Mouse (Mus musculus): ENCODE data around the gene Efcab5. TPM values are rescaled to one million over a fixed set of nuclear protein-coding genes. Genes with fewer than 3 reads are reported as not detected.

The Efcab5 gene
- polyA plus RNA-seq, 1 experiment from 2014 or later, result 0.52 TPM

DNA sequence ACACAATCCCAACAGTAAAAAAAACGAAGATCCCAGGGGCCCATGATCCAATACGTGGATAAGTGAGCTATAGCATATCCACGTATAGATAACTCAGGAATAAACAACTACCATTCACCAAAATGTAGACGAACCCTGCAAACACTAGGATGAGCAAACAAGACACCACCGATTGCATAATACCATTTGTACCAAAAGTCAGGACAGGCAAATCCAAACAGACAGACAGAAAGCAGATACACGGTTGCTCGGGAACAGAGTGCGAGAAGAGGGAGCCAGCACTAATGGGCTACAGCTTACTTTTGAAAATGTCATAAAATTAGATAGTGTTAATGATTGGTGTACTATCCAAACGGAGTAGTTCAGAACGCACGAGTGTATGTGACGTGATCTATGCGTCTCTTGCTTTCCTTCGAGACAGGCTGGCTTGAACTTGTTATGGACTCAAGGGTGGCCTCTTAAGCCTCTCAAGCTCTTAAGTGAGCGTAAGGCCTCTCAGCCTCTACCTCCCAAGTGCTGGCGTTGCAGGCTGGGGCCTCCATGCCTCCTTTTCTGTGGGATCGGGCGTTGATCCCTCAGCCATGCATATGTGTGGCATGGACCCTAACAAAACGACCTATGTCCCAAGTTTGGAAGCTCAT, 90.3 kb downstream of the Efcab5 start:
- no peaks in the 10 kb centered on the region for H3K27me3 ChIP-seq (ENCODE audit: control insufficient read depth, insufficient read depth, low read length)
- no peaks in the 10 kb centered on the region for H3K36me3 ChIP-seq (ENCODE audit: control insufficient read depth, insufficient read depth, low read length)
- ATAC-seq (replicated peaks; ENCODE audit: insufficient number of reproducible peaks, low FRiP score, low TSS enrichment), result no peak
- no peak overlapping the region for H3K4me2 ChIP-seq
- H3K9ac ChIP-seq (ENCODE audit: low read depth, low read length), result no peak overlapping the region
- no peak overlapping the region for H3K4me3 ChIP-seq (ENCODE audit: low read depth, low read length)
- 73% methylated on average over 19 of the region's 19 CpGs for WGBS (ENCODE audit: insufficient replicate concordance)
- no peaks in the 10 kb centered on the region for H3K9me3 ChIP-seq (replicated peaks; ENCODE audit: control insufficient read depth, low read length)
- H3K27ac ChIP-seq (ENCODE audit: low read depth, low read length), result no peak overlapping the region
- peaks cover 9% of the 10 kb centered on the region; the same call in 1 of the 2 replicates for H3K4me1 ChIP-seq (ENCODE audit: control insufficient read depth, insufficient read depth, low read length)

DNA sequence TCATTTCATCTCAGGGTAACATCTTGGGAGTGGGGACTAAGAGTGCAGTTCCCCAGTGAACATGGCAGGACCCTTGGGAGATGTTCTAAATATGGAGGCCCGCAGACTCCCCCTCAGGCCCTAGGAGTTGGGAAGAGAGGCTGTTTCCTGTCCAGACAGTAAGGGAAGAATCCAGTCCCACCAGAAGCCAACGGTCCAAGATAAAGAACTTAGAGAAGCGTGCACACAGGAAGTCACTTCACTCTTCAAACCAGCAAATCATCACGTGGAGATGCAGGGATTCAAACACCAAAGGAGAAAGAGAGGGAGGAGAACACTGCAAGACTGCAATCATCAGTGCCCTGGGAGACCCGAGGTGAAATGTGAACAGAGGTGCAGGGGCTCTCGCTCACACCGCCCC, 91.8 kb downstream of the Efcab5 start:
- Histone ChIP-seq H3K9ac (ENCODE audit: low read depth, low read length) (no peak overlapping the region), H3K4me2 (no peak overlapping the region), H3K4me1 (ENCODE audit: control insufficient read depth, insufficient read depth, low read length) (peaks cover 9% of the 10 kb centered on the region; the same call in 1 of the 2 replicates), H3K36me3 (ENCODE audit: control insufficient read depth, insufficient read depth, low read length) (no peaks in the 10 kb centered on the region), H3K9me3 (replicated peaks; ENCODE audit: control insufficient read depth, low read length) (no peaks in the 10 kb centered on the region), H3K27me3 (ENCODE audit: control insufficient read depth, insufficient read depth, low read length) (no peaks in the 10 kb centered on the region), H3K27ac (ENCODE audit: low read depth, low read length) (no peak overlapping the region), H3K4me3 (ENCODE audit: low read depth, low read length) (no peak overlapping the region)
- no peak for ATAC-seq (replicated peaks; ENCODE audit: insufficient number of reproducible peaks, low FRiP score, low TSS enrichment)
- WGBS (ENCODE audit: insufficient replicate concordance), result 42% methylated on average over 7 of the region's 7 CpGs

GRCm38 (mm10) chr11:77096581-77096980, 92.2 kb downstream of the Efcab5 start:
- no peak for ATAC-seq (replicated peaks; ENCODE audit: insufficient number of reproducible peaks, low FRiP score, low TSS enrichment)
- Histone ChIP-seq H3K27me3 (ENCODE audit: control insufficient read depth, insufficient read depth, low read length) (no peaks in the 10 kb centered on the region), H3K4me2 (no peak overlapping the region), H3K4me3 (ENCODE audit: low read depth, low read length) (no peak overlapping the region), H3K9ac (ENCODE audit: low read depth, low read length) (no peak overlapping the region), H3K27ac (ENCODE audit: low read depth, low read length) (no peak overlapping the region), H3K9me3 (replicated peaks; ENCODE audit: control insufficient read depth, low read length) (no peaks in the 10 kb centered on the region), H3K4me1 (ENCODE audit: control insufficient read depth, insufficient read depth, low read length) (peaks cover 9% of the 10 kb centered on the region; the same call in 1 of the 2 replicates), H3K36me3 (ENCODE audit: control insufficient read depth, insufficient read depth, low read length) (no peaks in the 10 kb centered on the region)
- WGBS (ENCODE audit: insufficient replicate concordance), result 53% methylated on average over 3 of the region's 3 CpGs

DNA sequence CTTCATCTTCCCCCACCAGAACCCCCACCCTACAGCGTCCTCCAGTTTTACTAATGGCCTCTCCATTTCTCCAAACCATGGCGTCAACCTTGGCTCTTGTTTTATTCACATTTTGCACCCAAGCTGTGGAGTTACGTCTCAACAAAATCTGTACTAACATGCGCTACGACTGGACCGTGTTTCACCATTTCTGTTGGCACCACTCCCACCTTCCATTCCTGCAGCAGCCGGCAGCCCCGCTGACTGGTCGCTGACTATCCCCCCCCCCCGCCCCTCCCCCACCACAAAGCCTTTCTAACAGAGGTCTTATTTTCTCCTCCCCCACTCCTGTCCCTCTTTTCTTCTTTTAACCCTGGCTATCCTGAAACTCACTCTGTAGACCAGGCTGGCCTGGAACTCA, 93.6 kb downstream of the Efcab5 start:
- no peaks in the 10 kb centered on the region for H3K27me3 ChIP-seq (ENCODE audit: control insufficient read depth, insufficient read depth, low read length)
- no peaks in the 10 kb centered on the region for H3K36me3 ChIP-seq (ENCODE audit: control insufficient read depth, insufficient read depth, low read length)
- H3K4me3 ChIP-seq (ENCODE audit: low read depth, low read length), result no peak overlapping the region
- ATAC-seq (replicated peaks; ENCODE audit: insufficient number of reproducible peaks, low FRiP score, low TSS enrichment), result no peak
- H3K9ac ChIP-seq (ENCODE audit: low read depth, low read length), result no peak overlapping the region
- H3K4me2 ChIP-seq, result no peak overlapping the region
- peaks cover 9% of the 10 kb centered on the region; the same call in 1 of the 2 replicates for H3K4me1 ChIP-seq (ENCODE audit: control insufficient read depth, insufficient read depth, low read length)
- H3K9me3 ChIP-seq (replicated peaks; ENCODE audit: control insufficient read depth, low read length), result no peaks in the 10 kb centered on the region
- 53% methylated on average over 10 of the region's 10 CpGs for WGBS (ENCODE audit: insufficient replicate concordance)
- no peak overlapping the region for H3K27ac ChIP-seq (ENCODE audit: low read depth, low read length)

DNA sequence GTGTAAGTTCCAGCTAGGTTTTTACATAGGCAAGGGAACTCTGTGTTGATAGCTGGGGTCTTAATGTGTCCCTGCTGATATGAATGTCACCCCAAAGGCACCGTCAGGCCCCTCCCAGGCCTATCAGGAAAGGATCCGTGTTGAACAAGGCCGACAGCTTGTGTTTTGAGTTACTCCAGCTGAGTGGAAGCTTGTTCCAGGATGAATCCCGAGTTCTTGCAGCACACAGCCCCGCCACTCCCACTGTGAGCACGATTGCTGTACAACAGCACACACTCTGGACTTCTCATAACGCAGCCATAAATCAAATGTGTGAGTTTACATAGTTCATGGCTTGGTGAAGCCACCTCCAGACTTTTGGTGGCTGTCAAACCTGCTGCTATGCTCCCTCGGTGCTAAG, 94.6 kb downstream of the Efcab5 start:
- Histone ChIP-seq H3K9ac (ENCODE audit: low read depth, low read length) (no peak overlapping the region), H3K4me3 (ENCODE audit: low read depth, low read length) (no peak overlapping the region), H3K36me3 (ENCODE audit: control insufficient read depth, insufficient read depth, low read length) (no peaks in the 10 kb centered on the region), H3K4me1 (ENCODE audit: control insufficient read depth, insufficient read depth, low read length) (peaks cover 9% of the 10 kb centered on the region; the same call in 1 of the 2 replicates), H3K9me3 (replicated peaks; ENCODE audit: control insufficient read depth, low read length) (no peaks in the 10 kb centered on the region), H3K27ac (ENCODE audit: low read depth, low read length) (no peak overlapping the region), H3K27me3 (ENCODE audit: control insufficient read depth, insufficient read depth, low read length) (no peaks in the 10 kb centered on the region), H3K4me2 (no peak overlapping the region)
- 57% methylated on average over 8 of the region's 8 CpGs for WGBS (ENCODE audit: insufficient replicate concordance)
- no peak for ATAC-seq (replicated peaks; ENCODE audit: insufficient number of reproducible peaks, low FRiP score, low TSS enrichment)

DNA sequence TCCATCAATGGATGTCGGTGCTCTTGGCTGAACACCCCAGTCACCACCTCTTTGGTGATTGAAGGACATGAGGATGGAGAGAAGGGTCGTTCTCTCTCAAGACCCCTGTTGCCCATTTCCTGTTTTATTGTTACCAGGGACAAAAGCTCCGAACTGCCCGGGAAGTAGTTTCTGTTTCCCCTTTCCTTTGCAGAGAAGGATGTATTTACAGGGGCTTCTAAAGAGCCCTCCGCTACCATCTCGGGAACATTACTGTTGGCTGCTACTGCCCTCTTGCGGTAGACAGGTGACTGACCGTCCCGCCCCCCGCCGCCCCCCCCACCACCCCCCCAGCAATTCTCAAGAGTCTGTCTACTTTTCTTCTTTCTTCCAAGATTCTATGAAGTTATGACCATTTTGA, 95.6 kb downstream of the Efcab5 start:
- Histone ChIP-seq H3K36me3 (ENCODE audit: control insufficient read depth, insufficient read depth, low read length) (no peaks in the 10 kb centered on the region), H3K4me1 (ENCODE audit: control insufficient read depth, insufficient read depth, low read length) (peaks cover 9% of the 10 kb centered on the region; the same call in 1 of the 2 replicates), H3K27ac (ENCODE audit: low read depth, low read length) (no peak overlapping the region), H3K9me3 (replicated peaks; ENCODE audit: control insufficient read depth, low read length) (no peaks in the 10 kb centered on the region), H3K4me3 (ENCODE audit: low read depth, low read length) (peak overlapping the region; percentile 28), H3K9ac (ENCODE audit: low read depth, low read length) (0 out of 2 replicates have a peak overlapping the region, but pooled peaks have one; percentile 6), H3K4me2 (peak overlapping the region; percentile 61), H3K27me3 (ENCODE audit: control insufficient read depth, insufficient read depth, low read length) (no peaks in the 10 kb centered on the region)
- ATAC-seq (replicated peaks; ENCODE audit: insufficient number of reproducible peaks, low FRiP score, low TSS enrichment), result no peak
- 3% methylated on average over 11 of the region's 11 CpGs for WGBS (ENCODE audit: insufficient replicate concordance)

GRCm38 (mm10) chr11:77089162-77089561, 99.6 kb downstream of the Efcab5 start:
- Histone ChIP-seq H3K4me3 (ENCODE audit: low read depth, low read length) (no peak overlapping the region), H3K9me3 (replicated peaks; ENCODE audit: control insufficient read depth, low read length) (no peaks in the 10 kb centered on the region), H3K36me3 (ENCODE audit: control insufficient read depth, insufficient read depth, low read length) (no peaks in the 10 kb centered on the region), H3K27ac (ENCODE audit: low read depth, low read length) (no peak overlapping the region), H3K4me2 (no peak overlapping the region), H3K4me1 (ENCODE audit: control insufficient read depth, insufficient read depth, low read length) (no peaks in the 10 kb centered on the region), H3K9ac (ENCODE audit: low read depth, low read length) (no peak overlapping the region), H3K27me3 (ENCODE audit: control insufficient read depth, insufficient read depth, low read length) (no peaks in the 10 kb centered on the region)
- 46% methylated on average over 2 of the region's 2 CpGs for WGBS (ENCODE audit: insufficient replicate concordance)
- ATAC-seq (replicated peaks; ENCODE audit: insufficient number of reproducible peaks, low FRiP score, low TSS enrichment), result no peak

DNA sequence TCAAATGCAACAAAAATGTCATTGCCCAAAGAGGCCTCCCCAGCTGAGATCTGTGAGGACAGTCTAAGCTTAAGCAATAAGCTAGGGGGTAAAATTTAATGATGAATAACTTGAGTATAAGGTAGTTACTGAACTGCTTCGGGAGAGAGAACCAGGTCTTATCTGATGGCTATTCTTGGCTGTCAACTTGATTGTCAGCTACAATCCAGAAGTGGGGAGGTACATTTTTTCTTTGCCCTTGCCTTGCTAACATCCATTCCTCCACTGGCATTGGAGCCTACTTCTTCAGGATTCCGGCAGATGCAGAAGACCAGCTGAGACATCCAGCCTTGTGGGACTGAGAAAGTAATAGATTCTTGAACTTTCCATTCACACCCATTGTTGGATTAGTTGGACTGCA, 101.8 kb downstream of the Efcab5 start:
- Histone ChIP-seq H3K9ac (ENCODE audit: low read depth, low read length) (no peak overlapping the region), H3K9me3 (replicated peaks; ENCODE audit: control insufficient read depth, low read length) (no peaks in the 10 kb centered on the region), H3K27me3 (ENCODE audit: control insufficient read depth, insufficient read depth, low read length) (peaks cover 7% of the 10 kb centered on the region), H3K4me1 (ENCODE audit: control insufficient read depth, insufficient read depth, low read length) (no peaks in the 10 kb centered on the region), H3K4me2 (no peak overlapping the region), H3K27ac (ENCODE audit: low read depth, low read length) (no peak overlapping the region), H3K4me3 (ENCODE audit: low read depth, low read length) (no peak overlapping the region), H3K36me3 (ENCODE audit: control insufficient read depth, insufficient read depth, low read length) (no peaks in the 10 kb centered on the region)
- ATAC-seq (replicated peaks; ENCODE audit: insufficient number of reproducible peaks, low FRiP score, low TSS enrichment), result no peak
- 63% methylated on average over 2 of the region's 2 CpGs for WGBS (ENCODE audit: insufficient replicate concordance)
